Mouse (Mus musculus) regulatory T cell (primary cell): ENCODE data around the gene Casq1.

Source experiments
- in situ Hi-C: fragments of 300-600 bp; cut with MboI, MseI; formaldehyde crosslinking; loops from one replicate; pipeline ENCODE4 v1.15.1; 2025; ENCODE audit warnings: high pct_unique_total_duplicates

Gene Casq1

DNA sequence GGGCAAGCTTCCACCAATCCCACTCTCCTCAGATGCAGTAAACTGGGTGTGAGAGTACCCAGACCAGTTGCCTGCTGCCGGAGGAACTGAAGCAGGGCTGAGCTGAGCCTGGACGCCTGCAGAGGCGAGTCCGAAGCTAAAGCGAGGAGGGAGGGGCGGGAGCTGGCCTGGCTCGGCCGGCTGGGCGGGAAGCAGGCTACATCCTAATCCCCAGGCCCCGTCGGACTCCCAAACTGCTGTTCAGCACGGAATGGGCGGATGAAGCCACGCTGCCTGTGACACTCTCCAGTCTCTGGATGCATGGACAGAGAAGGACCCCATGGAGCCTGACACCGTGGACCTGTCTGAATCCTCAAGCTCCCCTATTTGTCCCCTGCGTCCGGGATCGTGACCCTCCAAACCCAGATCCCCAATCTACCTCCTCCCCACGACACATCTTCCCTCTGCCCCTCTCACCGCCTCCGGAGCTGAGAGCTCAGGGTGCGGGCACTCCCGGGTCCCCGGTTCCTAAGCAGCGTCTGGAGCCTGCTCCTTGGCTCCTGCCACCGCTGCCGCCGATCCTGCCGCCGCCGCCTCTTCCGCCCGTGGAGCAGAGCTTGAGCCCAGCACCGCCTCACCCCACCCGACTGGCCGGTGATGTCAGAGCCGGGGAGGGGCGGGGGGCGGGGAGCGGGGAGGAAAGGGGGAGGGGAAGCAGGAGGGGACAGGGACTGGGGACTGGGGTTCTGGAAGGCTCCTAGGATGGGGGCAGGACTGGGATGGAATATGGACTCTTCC, 13.3 kb downstream of the Casq1 start, which contains the start of gene Pea15a:
Gene Pea15a, minus strand, starts transcription at position 664 of the 777 bp plus-strand sequence.
- in situ Hi-C loops: no loop called here

DNA sequence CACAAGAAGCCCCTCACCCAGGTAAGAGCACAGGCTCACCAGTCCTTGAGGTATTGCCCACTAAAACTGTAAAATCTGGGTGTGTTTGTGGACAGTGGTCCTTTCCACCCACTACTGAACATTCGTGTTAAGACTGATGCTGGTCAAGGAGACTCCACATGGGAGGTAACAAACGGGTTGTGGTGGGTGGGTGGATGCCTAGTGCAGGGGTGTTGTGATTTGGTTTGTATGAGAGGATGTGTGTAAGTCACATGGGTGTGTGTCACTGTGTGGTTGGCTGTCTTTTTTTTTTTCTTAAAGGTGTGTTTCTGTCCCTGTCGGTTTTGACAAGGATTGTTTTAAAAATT, 14.0 kb downstream of the Casq1 start:
- in situ Hi-C loops: no loop called here

DNA sequence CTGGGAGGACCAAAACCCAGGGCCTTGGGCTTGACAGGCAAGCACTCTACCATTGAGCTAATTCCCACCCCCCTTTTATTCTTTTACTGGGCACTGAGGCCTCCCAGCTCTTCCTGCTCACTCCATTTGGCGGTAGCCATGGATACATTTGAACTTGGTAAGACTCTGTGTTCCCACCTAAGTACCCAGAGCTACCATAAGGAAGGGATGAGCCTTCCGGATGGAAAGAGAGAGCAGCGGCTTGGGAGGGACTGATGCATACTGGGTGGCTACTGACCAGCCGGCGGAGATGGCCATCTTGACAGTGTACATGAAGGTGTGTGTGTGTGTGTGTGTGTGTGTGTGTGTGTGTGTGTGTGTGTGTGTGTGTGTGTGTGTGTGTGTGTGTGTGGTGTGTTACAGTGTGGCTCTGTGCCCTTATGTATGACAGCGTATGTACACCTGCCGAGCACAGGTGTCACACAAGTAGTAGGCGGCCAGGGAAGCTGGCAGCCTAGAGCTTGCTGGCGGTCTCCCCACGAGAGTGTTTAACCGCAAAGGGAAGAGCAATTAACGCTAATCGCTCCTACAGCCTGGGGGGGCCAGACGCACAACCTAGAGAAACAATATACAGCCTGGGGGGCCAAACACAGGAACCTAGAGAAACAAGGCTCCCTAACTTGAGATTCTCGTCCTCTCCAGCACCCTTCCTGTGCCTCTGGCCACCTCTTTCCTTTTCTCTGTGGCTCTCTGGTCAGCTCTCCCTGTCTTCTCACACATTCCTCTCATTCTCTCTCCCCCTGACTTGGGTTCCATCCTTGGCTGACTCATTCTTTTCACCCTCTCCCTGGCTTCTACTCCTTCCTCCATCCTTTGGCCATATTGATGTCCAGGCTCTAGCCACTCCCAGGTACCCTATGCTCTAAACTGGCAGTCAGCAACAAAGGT, 14.6 kb downstream of the Casq1 start:
- in situ Hi-C loops: no loop called here

DNA sequence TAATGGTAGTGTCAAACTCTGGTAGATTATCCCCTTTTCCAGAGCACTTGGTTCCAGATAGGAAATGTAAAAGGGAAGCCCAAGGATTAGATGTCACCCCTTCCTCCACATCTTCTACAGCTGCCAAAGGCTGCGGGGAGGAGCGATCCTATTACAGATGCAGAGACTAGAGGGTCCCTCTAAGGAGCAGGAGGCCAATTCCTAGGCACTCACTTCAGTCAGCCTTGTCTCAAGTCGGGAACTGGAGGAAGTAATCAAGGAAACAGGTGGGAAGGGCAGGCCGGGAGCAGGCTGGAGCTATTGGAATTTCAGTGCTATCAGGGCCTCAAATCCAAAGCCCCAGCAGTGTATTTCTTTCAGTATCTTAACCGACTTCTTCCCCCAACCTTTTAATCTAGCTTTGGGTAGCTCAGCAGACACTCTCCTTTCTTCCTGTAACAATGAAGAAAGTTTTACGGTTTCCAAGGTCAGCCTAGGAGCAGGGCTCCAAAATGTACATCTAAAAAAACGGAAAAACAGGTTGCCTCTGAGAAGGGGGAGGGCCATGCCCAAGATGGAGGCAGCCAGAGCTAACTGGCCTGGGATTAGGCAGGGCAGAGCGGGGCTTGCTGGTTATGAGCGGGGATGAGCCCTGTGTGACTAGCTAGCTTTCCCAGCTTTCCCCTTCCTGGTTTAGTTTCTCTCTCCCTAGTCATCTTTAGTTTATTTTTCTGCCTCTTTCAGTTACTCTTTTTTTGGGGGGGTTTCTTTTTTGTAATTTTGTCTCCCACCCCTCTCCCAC, 15.4 kb downstream of the Casq1 start:
- in situ Hi-C loops: no loop called here

DNA sequence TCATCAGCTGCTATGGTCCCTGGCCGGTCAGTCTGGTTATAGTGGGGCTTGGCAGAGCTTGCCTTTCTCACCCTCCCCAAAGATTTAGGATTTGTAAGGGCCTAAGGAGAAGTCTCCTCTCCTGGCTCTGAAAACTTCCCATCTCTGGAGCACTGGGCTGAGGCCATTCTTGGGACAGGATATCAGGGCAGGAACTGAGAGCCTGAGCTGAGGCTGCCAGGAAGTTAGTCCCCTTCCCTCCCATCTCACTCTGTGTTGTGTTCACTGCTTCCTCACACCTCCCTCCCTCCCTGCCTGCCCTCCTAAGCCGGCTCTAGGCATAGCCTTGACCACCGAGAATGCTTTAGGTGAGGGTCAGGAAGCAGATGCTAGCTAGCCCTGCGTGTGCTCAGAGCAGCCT, 16.1 kb downstream of the Casq1 start:
- in situ Hi-C loops: no loop called here

DNA sequence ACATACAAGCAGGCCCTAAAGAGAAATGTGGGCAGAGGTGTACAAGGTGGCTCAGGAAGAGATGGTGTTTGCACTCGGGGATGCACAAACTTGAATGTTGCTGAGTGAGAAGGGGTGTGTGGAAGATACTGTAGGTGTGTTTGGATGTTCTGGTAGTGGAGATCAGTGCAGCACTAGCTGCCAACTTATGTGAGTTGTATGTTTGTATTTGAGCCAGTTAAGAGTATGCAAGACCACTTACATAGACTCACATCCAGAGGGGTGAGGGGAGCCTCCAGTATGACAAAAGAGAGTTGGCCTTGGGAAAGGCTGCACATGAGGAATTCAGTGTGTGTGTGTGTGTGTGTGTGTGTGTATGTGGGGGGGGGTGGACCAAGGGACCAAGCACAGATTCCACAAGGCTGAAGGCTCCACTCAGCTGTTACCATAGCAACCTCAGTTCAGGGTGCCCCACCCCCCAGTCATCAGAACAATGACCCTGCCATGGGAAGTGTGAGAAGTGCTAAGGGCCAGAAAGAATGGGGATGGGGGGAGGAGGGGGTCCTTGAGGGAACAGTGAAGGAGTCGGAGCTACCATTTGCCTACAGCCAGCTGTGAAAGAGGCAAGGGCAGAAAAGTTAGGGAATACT, 16.7 kb downstream of the Casq1 start:
- in situ Hi-C loops: no loop called here

DNA sequence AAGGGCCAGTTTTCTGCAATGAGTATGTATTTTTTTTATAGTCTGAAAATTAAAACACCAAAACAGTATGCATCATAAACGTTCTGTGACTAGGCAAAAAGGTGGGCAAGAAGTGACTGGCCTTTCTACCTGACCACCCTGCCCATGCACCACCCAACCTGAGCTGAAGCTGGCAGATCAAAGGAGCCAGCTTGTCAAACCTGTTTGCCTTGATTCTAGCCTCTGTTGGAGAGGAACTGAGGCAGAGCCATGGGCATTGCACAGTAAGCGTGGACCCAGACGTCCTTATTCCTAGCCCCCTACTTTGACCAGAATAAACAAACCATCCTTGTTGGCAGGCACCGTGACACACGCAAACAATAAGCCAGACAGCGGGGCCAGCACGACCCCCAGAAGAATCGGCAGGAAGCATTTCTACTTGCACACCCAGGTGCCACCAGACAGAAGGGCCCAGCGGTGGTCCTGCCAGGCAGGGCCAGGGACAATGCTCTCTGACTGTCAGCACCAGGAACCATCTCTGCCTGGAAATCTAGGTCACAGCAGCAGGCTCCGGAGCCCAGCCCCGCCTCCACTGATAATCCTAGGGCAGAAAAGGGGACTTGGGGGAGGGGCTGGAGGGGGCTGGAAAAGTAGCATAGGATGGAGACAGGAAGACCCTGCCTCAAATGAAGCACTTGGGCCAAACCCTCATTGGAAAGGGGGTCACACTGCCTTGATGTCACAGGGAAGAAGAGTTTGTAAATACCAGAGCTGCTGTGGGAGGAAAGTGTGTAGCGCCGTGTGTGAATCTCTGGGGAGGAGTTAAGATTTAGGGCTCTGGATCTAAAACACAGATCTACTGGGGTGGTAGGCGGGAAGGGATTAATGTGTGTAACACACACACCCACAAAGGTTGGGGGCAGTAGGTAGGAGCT, 17.4 kb downstream of the Casq1 start:
- in situ Hi-C loops: no loop called here

DNA sequence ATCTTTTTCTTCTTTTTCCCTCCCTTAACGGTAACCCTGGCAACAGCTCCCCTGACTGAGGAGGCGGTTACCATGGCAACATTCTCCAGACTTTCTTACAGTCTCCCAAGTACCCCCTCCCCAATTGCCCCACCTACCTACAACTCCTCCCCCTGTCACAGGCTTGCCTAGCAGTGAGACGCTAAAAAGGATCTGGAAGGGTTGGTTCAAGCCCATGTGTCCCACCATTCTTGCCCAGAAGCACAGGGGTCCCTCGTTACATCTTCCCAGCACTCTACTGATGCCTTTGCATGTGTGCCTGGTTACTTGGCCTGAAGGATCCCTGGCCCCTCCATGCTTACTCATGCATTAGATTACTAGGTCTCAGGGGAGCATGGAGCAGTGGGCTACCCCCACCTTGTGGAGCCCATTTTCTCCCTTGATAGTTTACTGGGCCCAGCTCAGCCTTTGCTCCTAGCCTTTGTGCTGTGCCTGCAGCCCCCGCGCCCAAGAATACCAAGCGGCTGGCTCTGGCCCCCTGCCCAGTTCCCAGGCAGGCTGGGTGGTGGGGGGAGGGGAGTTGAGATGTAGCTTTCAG, 18.7 kb downstream of the Casq1 start:
- in situ Hi-C loops: no loop called here

DNA sequence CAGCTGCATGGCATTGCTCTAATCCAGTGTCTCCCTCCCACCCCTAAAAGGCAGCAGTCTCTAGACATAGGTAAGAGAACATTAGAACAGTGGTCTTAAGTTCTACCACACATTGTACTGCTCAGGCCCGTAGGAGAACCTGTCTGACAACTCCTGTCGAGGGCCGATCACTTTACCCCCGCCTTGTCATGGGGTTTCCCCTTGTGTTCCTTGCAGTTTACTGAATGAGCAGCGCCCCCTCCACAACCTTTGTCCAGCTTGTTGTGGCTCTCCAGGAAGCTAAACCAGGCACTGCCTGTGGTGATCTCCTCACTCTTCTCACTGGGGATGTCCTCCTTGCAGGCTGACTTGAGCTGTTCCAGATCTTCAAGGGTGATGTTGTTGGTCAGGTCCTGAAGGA, 19.5 kb downstream of the Casq1 start:
- in situ Hi-C loops: no loop called here

DNA sequence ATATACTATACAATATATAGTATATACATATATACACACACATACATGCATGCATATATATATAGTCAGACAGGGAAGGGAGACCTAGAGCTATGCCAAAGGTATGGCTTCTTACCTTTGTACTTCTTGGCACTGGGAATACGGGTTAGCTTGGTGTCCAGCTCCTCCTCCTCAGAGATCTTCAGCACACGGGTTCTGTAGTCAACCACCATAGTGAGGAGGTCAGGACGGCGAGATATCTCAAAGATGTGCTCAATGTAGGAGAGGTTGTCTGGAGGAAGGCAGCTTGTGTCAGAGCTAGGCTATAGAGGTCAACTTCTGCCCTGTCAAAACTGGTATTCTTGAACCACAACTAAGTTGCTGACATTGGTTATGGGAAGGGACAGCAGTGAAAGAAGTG, 20.7 kb downstream of the Casq1 start:
- in situ Hi-C loops: no loop called here

DNA sequence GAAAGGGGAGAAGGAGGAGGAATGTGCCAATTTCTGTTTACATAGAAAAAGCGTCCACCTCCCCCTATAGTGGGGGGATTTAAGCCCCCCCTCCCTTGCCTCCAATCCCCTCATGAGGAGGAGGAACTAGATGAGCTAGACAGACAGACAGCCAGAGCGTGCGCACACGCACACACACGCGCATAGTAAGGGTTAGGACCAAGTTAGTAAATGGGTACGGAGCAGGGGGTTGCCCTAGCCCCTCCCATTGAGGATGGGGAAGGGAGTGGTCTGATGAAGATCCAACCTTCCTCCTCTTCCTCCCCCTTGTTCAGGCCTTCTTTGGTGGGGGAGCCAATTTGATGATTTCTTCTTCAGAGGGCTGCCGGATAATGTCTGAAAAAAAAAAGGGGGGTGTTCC, 21.4 kb downstream of the Casq1 start:
- in situ Hi-C loops: no loop called here

DNA sequence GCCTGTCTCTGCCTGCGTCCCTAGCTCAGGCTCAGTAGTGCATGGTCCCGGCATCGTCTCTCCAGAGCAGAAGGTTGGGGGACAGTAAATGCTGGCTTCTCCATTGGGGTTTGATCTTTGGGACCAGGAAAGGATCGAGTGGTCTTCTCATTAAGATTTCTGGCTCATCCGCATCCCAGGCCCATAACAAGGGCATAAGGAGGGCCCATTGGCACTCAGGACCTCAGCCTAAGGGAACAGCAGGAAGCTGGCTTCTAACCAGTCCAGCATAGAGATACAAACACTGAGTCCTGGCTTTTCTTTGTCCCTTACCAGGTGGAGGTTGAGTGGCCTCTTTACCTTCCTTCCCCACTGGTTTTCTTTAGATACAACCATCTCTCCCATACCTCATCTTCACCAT, 21.8 kb downstream of the Casq1 start:
- in situ Hi-C loops: no loop called here

DNA sequence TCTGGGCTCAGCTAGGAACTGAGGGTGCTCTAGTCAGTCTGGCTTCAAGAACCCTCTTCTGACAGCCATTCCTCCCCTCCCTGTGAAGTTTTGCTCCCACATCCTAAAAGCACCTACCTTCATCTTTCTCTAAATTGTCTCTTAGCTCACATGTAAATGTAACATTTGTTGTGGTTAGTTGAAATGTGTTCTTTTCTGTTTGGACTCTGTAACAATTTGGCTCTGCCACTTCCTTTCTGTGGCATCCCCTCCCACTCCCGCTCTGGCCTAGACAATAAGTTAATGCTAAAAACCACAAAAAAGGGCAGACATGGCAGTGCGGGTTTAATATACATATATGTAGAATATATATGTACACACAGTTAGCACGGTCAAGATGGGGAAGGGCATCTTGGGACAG, 22.5 kb downstream of the Casq1 start:
- in situ Hi-C loops: no loop called here

DNA sequence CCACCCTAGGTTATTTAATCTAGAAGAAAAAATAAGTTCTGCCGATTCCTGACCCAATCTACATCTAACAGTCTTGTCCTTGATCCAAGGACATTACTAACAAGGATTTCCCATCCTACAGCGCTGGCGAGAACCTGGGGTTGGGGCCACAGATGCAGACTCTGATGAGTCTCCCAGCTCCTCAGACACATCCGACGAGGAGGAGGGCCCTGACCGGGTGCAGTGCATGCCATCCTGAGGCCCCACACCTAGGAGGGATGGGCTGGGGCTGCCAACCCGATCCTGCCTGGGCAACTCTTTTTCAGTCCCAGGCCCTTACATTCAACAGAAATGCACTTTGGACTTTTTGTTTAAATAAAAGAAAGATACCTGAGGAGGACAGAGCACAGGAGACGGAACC, 25.2 kb downstream of the Casq1 start:
- in situ Hi-C loops: no loop called here

DNA sequence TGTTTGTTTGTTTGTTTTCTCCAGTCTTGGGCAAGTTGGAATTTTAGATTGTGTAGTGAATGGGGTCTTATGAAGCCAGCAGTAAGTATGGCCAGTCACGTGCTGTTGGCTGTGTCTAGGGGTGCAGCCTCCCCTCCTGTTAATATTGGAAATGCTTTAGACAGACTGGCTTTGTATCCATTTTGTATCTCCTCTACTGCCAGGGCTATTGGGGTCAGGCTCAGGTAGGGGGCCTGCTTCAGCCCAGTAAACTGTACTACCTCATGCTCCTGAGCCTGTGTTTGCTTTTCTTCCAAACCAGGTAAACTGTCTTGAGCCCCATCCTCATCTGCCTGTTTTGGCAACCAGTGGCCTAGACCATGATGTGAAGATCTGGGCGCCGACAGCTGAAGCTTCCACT, 27.5 kb downstream of the Casq1 start:
- in situ Hi-C loops: no loop called here

DNA sequence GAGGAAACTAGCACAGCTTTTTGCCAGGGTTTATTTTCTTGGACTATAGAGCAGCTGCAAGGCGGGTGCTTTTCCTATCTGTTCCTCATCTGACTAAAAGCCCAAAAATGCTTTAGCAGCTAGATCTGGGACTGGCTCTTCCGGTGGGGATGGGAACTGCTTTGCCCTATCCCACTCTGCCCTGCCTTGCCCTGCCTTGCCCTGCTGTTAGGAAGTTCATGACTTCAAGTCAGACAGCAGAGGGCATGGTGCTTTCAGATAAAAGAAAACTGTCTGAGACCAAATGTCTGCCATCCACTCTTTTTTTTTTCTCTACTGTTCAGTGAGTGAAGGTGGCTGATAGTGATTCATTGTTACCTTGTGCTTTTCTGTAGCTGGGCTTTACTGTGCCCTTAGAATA, 28.1 kb downstream of the Casq1 start:
- in situ Hi-C loops: no loop called here

DNA sequence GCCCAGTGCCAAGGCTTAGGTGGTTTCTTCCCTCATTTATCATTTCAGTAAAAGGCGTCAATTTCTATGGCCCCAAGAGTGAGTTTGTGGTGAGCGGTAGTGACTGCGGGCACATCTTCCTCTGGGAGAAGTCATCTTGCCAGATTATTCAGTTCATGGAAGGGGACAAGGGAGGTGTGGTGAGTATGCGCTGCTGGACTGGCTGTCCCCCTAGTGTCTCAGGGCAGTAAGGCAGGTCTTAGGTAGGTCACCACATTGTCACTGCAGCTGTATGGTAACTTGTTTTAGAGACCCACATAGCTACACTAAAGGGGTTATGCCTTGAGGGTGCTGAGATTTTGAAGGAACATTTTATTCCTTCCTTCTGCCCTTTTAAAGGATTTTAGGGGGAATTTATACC, 30.8 kb downstream of the Casq1 start:
- in situ Hi-C loops: no loop called here

DNA sequence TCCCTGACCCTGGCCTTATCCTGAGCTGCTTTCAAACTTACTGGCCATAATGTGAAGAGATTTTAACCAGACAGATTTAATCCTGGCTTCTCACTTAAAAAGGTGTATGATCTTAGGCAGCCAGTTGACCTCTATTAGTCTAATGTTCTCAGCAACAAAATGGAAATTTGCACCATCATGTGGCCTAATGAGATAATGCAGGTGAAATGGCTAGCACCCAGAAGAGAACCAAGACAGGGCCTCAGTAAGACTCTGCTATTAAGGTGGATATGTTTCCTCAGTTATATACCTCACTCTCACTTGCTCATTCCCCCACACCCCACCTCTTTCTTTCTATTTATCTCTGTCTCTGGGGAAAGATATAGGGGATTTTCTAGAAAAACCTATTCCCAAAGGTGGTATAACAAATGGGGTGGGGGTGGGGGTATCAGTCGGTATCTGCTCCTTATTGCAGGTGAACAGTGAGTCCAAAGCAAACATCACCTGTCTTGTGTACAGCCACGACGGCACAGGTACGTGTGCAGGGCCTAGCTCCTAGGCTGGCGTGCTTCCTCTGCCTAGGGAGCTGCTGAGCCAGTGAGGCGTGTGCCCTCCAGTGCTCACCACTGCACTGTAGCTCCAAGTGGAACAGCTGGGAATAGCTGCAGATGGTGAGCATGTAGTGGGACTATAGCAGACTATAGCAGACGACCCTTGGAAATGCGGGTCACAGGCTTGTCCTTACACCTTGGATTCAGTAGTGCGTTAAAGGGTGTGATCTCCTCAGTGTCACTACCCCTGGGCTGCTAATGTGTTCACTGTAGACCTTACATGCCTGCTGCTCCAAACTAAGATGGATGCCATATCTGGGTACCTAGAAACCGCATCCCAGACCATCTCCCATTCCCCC, 33.0 kb downstream of the Casq1 start:
- in situ Hi-C loops: no loop called here

DNA sequence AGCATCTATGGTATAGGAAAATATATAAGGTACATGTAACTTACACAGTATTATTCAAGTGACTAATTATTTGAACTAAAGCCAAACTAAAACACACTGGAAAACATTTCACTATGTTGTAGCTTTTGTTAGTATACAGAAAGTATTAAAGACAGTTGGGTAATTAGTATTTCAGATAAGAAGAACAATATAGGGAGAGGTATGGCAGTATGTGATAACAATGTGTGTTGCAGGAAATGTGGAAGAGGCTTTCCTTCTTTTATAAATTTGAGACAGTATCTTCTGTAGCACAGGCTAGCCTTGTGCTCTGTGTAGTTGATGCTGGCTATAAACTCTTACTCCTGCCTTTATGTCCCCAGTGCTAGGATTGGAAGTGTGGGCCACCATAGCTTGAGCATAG, 35.8 kb downstream of the Casq1 start:
- in situ Hi-C loops: no loop called here
